Mouse (Mus musculus) urinary bladder, postnatal 14 days (tissue): ENCODE results near the gene Ptgis.

ENCODE experiments used
- DNase-seq: peaks from one replicate; pipeline ENCODE4 v3.0.0; 2021; ENCODE audit warnings: low spot score

Gene Ptgis

GRCm38 (mm10) chr2:167263040-167263810, 22.8 kb upstream of the Ptgis start:
- DNase-seq: peak; percentile 74

GRCm38 (mm10) chr2:167262433-167262832, 22.0 kb upstream of the Ptgis start:
- peak; percentile 2 for DNase-seq

- no peak for DNase-seq
Observed at GRCm38 (mm10) chr2:167261106-167261505, 20.7 kb upstream of the Ptgis start.

- no peak for DNase-seq
Observed at GRCm38 (mm10) chr2:167257790-167258189, 17.4 kb upstream of the Ptgis start.

GRCm38 (mm10) chr2:167254808-167255207, 14.4 kb upstream of the Ptgis start:
- no peak for DNase-seq

- peak; percentile 81 for DNase-seq
Observed at GRCm38 (mm10) chr2:167254185-167254584, 13.8 kb upstream of the Ptgis start.

GRCm38 (mm10) chr2:167253476-167253875, 13.1 kb upstream of the Ptgis start:
- no peak for DNase-seq

GRCm38 (mm10) chr2:167252057-167252687, 11.8 kb upstream of the Ptgis start:
- DNase-seq: no peak

- DNase-seq: peak; percentile 57
Observed at GRCm38 (mm10) chr2:167250736-167251337, 10.4 kb upstream of the Ptgis start.

- no peak for DNase-seq
Observed at GRCm38 (mm10) chr2:167250003-167250735, 9.8 kb upstream of the Ptgis start.

- DNase-seq: peak; percentile 44
Observed at GRCm38 (mm10) chr2:167249591-167249990, 9.2 kb upstream of the Ptgis start.

GRCm38 (mm10) chr2:167247823-167248222, 7.4 kb upstream of the Ptgis start:
- no peak for DNase-seq

GRCm38 (mm10) chr2:167246704-167247103, 6.3 kb upstream of the Ptgis start:
- DNase-seq: no peak

- DNase-seq: no peak
Observed at GRCm38 (mm10) chr2:167244892-167245291, 4.5 kb upstream of the Ptgis start.

GRCm38 (mm10) chr2:167243831-167244563, 3.6 kb upstream of the Ptgis start:
- DNase-seq: no peak

GRCm38 (mm10) chr2:167239262-167239661, 1.1 kb downstream of the Ptgis start:
- no peak for DNase-seq

GRCm38 (mm10) chr2:167237224-167237623, 3.2 kb downstream of the Ptgis start:
- no peak for DNase-seq

- DNase-seq: no peak
Observed at GRCm38 (mm10) chr2:167236174-167236573, 4.2 kb downstream of the Ptgis start.

- peak; percentile 68 for DNase-seq
Observed at GRCm38 (mm10) chr2:167235338-167236018, 4.9 kb downstream of the Ptgis start.

- no peak for DNase-seq
Observed at GRCm38 (mm10) chr2:167233771-167234170, 6.6 kb downstream of the Ptgis start.

GRCm38 (mm10) chr2:167233009-167233335, 7.4 kb downstream of the Ptgis start:
- no peak for DNase-seq
